Mouse (Mus musculus) liver, postnatal 0 days (tissue): ENCODE data around the gene D11Wsu47e.

Experiments
- CTCF ChIP-seq: sonication (generic); IDR thresholded peaks from 2 replicates; pipeline ENCODE4 v1.5.1; 2016; ENCODE audit warnings: antibody characterized with exemption, low read depth
- EP300 ChIP-seq: IDR thresholded peaks from 2 replicates; pipeline ENCODE4 v1.6.1; 2016; ENCODE audit warnings: antibody characterized with exemption, low read depth, mild to moderate bottlenecking

DNA sequence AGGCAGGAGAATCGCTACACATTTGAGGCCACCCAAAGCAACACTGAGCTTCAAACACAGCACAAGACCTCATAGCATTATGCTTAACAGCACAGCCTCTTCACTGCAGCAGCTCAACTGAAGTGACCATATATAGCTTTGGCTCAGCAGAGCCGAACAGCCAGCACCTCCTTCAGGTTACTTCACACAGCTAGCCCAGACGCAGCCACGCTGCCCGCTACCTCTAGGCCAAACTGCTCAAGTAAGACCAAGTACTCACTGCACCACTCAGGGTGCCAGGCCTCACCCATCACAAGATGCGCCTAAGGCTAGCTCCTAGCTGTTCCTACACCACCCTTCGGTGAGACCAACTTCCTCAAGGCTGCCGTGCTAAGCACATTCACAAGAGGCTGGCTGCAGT lies 5.8 kb upstream of the D11Wsu47e start:
- TF ChIP-seq EP300: no peak
- TF ChIP-seq CTCF: no peak
